Mouse (Mus musculus): ENCODE measurements around the gene Errfi1. TPM values are rescaled to one million over a fixed set of nuclear protein-coding genes. Genes with fewer than 3 reads are reported as not detected.

Errfi1 gene
- total RNA-seq (2018; cell fraction: chromatin; rRNA removed) = 1,000 to 10,000 TPM in 2 of 26 experiments, 100 to 1,000 TPM in 6, 10 to 100 TPM in 9, 1 to 10 TPM in 9; 5.3 to 1,131 (median 35.7) TPM
- 100 to 1,000 TPM in 6 of 26 experiments, 10 to 100 TPM in 8, 1 to 10 TPM in 12; 3.1 to 807 (median 10.7) TPM for total RNA-seq (2018; cell fraction: cytosol; rRNA removed)
- total RNA-seq (2018; cell fraction: nucleus; rRNA removed) = 1,000 to 10,000 TPM in 2 of 26 experiments, 100 to 1,000 TPM in 7, 10 to 100 TPM in 11, 1 to 10 TPM in 6; 4.9 to 1,007 (median 57.5) TPM
- polyA plus RNA-seq (2018) = 4.5 to 7.1 TPM (median 5.5 TPM) in 3 replicates

DNA sequence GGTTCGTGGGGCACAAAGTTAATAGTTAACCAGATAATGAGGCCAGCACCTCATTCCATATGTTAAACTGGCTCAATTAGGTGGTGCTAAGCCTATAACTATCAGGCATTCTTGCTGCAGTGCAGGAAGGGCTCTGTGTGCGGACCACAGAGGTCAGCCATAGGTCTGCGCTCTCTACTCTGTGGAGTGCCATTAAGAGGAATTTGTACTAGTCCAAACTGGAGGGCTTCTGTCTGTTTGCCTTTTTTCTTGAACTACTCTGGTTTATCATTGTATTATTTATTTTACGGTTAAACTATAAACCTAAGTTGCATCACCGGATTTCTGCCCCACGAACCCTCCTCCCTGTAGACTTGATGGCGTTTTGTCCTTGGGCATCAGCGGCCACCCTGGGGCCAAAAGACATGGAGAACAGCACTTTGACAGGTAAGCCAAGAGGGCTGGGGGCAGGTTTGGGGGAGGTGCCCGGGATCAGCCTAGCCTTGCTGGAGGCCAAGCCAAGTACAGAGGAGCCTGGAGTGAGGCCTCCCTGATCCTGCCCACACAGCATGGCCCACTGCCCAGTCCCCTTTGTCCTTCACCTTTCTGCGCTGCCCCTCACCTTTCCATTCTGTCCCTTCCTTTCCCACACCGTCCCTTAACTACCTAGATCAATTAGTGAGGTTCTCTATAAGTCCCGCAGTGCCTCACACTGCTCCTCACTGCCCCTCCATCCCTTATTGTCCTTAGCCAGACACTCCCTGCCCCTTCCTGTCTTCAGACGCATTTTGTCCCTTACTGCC, at the start of gene Errfi1:
Errfi1 (plus strand) TSS at position 240 of the 782 bp plus-strand sequence.
- H3K4me3 ChIP-seq (ENCODE audit: inconsistent target) = no peak within 1 kb of the TSS
- no peaks in the 10 kb centered on the region for H3K36me3 ChIP-seq (ENCODE audit: inconsistent target)
- H3K27ac ChIP-seq = no peak within 1 kb of the TSS
- 91% methylated on average over 13 of the region's 13 CpGs for WGBS (ENCODE audit: missing documents)
- H3K79me2 ChIP-seq (ENCODE audit: inconsistent target) = peaks cover 30% of the 10 kb centered on the region; the same call in 1 of the 2 replicates

DNA sequence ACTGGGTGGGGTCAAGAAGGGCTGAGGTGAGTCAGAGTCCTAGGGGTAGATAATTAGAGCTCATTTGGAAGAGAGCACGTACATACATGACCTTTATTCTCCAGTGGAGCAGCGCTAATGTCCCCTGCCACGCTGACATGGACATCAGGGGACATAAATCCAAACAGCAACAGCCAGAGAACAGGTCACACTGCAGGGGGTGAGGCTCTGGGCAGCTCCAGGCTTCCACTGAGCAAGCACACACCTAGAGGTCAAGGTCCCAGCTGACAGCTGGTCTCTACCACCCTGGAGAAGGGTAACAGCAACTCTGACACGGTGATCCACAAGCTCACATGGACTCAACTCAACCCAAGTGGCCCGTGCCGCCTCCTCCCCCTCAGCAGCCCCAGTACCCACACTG, 49.5 kb upstream of the Errfi1 start:
- no peaks in the 10 kb centered on the region for H3K79me2 ChIP-seq (ENCODE audit: inconsistent target)
- no peak overlapping the region for H3K4me3 ChIP-seq (ENCODE audit: inconsistent target)
- no peak overlapping the region for H3K27ac ChIP-seq
- H3K36me3 ChIP-seq (ENCODE audit: inconsistent target) = no peaks in the 10 kb centered on the region
- 96% methylated on average over 6 of the region's 6 CpGs for WGBS (ENCODE audit: missing documents)

DNA sequence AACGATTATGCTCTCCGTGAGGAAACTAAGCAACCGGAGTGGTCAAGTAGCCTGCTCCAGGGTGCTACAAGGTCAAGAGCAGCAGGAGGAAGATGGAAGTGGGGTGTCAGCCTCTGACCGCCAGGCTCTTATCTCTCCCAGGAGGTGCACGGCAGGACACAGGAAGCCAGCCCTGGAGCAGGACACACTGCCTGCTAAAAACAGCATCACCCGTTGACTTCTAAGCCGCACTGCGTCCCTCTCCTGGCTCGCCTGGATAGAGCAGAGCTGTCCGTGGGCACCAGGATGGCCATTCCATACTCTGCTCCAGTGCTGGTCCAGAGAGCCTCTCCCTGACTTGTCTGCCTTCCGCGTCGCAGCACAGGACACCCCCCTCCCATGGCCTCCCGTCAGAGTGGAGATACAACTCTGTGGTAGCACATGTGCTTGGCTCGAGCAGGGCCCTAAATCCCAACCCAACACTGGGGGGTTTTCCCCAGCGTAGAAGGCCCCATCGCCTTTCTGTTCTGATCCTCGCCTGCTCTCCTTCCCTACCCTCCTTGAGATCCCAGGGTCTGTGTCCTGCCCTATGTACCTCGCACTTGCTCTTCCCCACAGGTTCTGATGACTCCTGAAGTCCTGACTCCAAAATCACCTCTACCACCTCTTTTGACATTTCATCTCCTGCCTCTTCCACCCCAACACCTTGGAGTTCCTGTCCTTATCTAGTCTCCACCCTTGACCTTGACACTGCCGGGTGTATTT, 45.8 kb upstream of the Errfi1 start:
- WGBS (ENCODE audit: missing documents) = 69% methylated on average over 20 of the region's 20 CpGs

DNA sequence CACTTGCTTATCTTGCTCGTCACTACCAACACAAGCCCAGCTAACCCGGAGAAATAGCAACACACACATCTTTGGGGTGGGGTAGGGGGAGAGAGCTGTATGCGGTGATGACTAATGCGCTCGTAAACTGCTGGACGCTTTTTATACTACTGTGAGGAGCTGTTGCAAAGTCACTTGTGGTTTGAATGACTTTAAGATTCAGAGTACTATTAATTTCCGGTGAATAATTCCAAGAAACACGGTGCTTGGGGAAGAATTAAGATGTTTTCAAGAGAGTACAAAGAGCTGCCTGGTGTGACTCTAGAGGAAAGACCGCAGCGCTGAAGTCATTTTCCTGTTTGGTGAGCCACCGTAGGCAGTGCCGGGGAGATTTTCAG, 45.3 kb upstream of the Errfi1 start:
- no peaks in the 10 kb centered on the region for H3K79me2 ChIP-seq (ENCODE audit: inconsistent target)
- 5% methylated on average over 12 of the region's 12 CpGs for WGBS (ENCODE audit: missing documents)
- 0 out of 2 replicates have a peak overlapping the region, but pooled peaks have one; percentile 12 for H3K27ac ChIP-seq
- no peaks in the 10 kb centered on the region for H3K36me3 ChIP-seq (ENCODE audit: inconsistent target)
- no peak overlapping the region for H3K4me3 ChIP-seq (ENCODE audit: inconsistent target)

More for the DNA sequence above, 45.8 kb upstream of the Errfi1 start:
- Histone ChIP-seq H3K27ac (0 out of 2 replicates have a peak overlapping the region, but pooled peaks have one; percentile 12), H3K79me2 (ENCODE audit: inconsistent target) (no peaks in the 10 kb centered on the region), H3K36me3 (ENCODE audit: inconsistent target) (no peaks in the 10 kb centered on the region), H3K4me3 (ENCODE audit: inconsistent target) (no peak overlapping the region)

DNA sequence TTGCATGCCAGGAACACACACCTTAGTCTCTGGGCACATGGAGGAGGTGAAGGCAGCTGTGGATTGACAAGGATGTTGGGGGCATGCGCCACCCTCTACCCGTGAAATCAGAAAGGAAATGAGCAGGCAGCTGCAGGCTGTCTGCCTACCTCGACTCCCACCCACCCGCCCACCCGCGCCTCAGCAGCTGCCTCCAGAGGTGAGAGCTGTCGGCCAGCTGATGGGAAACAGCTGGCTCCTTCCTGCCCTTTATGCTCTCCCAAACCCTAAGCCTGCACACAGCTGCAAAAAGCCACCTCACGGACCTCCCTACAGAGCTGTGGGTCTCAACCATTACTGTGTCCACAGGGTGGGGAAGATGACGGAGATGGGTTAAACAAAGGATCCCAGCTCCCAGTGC, 44.4 kb upstream of the Errfi1 start:
- Histone ChIP-seq H3K4me3 (ENCODE audit: inconsistent target) (no peak overlapping the region), H3K27ac (no peak overlapping the region), H3K79me2 (ENCODE audit: inconsistent target) (no peaks in the 10 kb centered on the region), H3K36me3 (ENCODE audit: inconsistent target) (no peaks in the 10 kb centered on the region)
- 40% methylated on average over 8 of the region's 9 CpGs for WGBS (ENCODE audit: missing documents)

DNA sequence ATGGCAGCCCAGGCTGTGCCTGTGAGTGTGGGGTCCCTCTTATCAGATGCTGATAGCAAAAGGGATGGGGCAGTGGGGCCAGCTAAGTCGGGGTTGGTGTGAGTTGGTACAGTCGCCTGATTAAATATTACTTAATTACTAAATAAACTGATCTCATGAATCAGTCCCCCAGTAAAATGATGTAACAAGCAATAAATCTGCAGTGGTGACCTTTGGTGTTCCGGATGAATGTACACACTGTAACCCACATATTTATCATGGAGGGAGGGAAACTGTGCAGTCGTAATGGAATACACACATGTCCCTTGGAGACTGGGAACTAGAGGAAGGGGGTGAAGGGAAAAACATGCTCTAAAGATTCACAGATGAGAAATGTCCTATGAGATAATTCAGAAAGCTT, 38.6 kb upstream of the Errfi1 start:
- H3K27ac ChIP-seq = no peak overlapping the region
- H3K4me3 ChIP-seq (ENCODE audit: inconsistent target) = no peak overlapping the region
- WGBS (ENCODE audit: missing documents) = 81% methylated on average over 4 of the region's 4 CpGs
- no peaks in the 10 kb centered on the region for H3K79me2 ChIP-seq (ENCODE audit: inconsistent target)
- no peaks in the 10 kb centered on the region for H3K36me3 ChIP-seq (ENCODE audit: inconsistent target)

DNA sequence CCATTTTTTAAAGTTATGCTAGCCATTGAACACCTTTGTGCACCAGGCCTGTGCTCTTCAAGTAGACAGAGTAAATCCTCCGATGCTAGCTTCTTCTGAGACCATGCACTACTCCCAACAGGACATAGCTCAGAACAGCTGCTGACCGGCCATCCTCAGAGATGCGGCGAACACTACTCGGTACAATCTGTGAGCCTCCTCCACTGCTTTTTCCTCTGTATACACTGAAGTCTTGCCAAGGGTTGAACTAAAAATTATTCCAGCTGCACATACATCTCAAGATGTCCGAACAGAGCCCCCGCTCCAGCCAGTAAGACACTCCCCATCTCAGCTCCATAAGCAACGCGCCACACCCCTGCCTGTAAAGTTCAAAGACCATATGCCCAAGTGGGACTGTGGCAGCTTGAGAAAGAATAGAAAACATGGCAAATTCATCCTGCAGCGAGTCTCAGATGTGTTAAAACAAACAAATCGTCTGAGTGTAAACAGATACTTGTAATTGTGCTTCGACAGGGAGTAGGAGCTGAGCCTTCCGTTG, 37.2 kb upstream of the Errfi1 start:
- Histone ChIP-seq H3K4me3 (ENCODE audit: inconsistent target) (no peak overlapping the region), H3K79me2 (ENCODE audit: inconsistent target) (no peaks in the 10 kb centered on the region), H3K27ac (no peak overlapping the region), H3K36me3 (ENCODE audit: inconsistent target) (no peaks in the 10 kb centered on the region)
- 84% methylated on average over 13 of the region's 13 CpGs for WGBS (ENCODE audit: missing documents)

DNA sequence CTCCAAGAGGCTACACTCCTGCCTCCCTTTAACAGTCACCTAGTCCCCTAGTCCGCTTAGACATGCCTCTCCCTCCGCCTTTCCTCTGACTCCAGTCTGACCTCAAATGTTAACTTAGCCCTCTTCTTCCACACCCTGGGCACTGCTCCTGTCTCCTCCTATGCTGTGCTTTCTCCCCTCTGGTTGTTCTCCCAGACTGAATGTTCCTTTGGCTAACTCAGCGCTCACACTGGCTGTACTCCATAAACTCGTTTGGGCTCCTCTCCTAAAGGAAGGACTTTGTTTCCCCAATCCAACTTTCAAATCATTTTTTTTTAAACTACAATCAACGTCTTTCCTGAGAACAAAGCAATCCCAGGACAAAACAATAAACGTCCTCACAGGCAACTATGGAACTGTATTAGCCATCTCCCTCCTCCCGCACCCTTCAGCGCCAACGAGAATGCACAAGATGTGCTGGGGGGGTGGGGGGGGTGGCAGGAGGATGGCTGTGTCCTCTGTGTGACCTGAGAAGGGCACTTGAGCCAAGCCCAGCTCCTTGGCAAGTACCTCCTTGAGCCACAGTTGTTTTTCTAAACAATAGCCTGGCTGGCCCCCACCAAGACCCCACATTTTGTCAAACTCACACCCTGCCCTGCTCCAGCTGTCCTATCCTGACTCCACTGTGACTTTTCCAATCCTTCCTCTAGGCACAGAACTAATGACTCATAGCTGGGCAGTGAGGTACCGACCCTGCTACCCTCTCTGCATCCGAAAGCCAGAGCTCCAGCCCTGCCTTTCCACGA, 34.4 kb upstream of the Errfi1 start:
- no peaks in the 10 kb centered on the region for H3K36me3 ChIP-seq (ENCODE audit: inconsistent target)
- H3K79me2 ChIP-seq (ENCODE audit: inconsistent target) = no peaks in the 10 kb centered on the region
- H3K27ac ChIP-seq = no peak overlapping the region
- WGBS (ENCODE audit: missing documents) = 95% methylated on average over 12 of the region's 12 CpGs
- H3K4me3 ChIP-seq (ENCODE audit: inconsistent target) = no peak overlapping the region

DNA sequence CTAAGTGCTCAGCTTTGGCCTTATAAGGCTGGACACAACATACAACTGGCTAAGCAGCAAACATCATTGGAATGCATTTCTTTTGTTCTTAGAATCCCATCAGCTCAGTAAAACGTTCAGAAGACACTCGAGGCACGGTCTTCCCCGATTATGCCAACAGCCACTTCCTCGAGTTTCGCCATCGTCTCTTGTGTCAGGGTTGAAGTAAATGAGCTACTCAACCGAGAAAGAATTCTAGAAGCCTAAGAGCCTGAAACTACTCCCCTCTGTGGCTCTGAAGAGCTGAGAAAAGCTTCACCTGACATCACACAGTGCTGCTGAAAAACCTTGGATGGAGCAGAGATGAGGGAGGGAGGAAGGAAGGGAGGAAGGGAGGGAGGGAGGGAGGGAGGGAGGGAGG, 32.3 kb upstream of the Errfi1 start:
- Histone ChIP-seq H3K79me2 (ENCODE audit: inconsistent target) (no peaks in the 10 kb centered on the region), H3K36me3 (ENCODE audit: inconsistent target) (no peaks in the 10 kb centered on the region)
- 32% methylated on average over 8 of the region's 8 CpGs for WGBS (ENCODE audit: missing documents)

DNA sequence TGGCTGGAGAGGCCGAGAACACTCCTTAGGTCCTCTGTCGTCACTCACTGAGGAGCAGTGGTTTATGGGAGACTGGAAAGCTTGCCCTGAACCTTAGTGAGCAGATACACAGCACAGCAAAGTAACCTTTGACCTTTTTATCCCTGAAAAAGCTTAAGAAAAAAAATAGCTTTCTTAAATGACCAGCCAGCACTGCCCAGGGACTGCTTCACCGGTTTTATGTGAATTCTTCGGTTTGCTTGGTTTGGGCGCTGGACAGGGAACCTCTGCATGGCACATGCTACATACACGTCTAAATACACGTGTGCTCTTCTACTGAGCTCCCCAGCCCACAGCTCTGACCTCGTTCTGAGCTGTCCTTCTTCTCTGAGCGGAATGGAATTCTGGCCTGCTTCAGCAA, 31.1 kb upstream of the Errfi1 start:
- H3K79me2 ChIP-seq (ENCODE audit: inconsistent target) = no peaks in the 10 kb centered on the region
- 94% methylated on average over 9 of the region's 9 CpGs for WGBS (ENCODE audit: missing documents)
- H3K36me3 ChIP-seq (ENCODE audit: inconsistent target) = no peaks in the 10 kb centered on the region
- no peak overlapping the region for H3K4me3 ChIP-seq (ENCODE audit: inconsistent target)
- H3K27ac ChIP-seq = no peak overlapping the region

More for the DNA sequence above, 32.3 kb upstream of the Errfi1 start:
- Histone ChIP-seq H3K27ac (no peak overlapping the region), H3K4me3 (ENCODE audit: inconsistent target) (no peak overlapping the region)

DNA sequence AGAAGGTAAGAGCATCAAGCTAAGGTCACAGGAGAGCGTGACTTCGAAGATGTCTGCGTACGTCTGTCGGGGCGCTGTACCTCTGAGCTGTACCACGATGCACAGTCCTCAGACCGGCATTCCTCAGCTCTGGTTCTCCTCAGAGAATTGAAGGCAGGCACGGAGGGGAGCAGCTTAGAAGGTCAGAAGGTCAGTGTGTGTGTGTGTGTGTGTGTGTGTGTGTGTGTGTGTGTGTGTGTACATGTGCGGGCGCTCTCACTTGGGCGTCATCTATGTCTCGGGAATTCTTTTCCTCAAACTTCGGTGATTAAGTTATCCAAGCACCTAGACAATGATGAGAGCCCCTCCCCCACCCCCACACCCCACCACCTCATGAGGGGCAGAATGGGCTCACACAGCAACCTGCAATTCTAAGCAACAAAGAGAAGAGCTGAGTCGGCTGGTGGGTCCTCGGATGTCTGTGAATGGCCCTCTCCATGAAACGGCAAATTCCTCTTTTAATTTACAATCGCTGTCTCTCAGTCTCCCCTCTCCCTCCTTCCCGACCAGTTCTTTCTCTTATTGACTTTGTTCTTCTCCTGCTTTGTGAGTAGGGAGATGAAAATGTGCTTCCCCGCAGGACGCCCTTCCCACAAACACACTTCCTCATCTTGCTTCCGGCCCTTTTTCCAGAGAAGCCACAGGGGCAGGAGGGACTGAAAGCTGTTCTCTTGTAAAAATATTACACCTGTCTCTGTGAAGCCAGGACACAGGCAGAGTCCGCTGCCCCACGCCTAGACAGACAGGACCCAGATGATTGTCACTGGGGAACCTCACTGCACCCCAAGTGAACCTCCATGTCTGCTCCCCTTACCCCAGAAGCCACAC, 29.9 kb upstream of the Errfi1 start:
- no peaks in the 10 kb centered on the region for H3K79me2 ChIP-seq (ENCODE audit: inconsistent target)
- WGBS (ENCODE audit: missing documents) = 46% methylated on average over 23 of the region's 24 CpGs
- H3K4me3 ChIP-seq (ENCODE audit: inconsistent target) = no peak overlapping the region
- H3K36me3 ChIP-seq (ENCODE audit: inconsistent target) = no peaks in the 10 kb centered on the region
- H3K27ac ChIP-seq = no peak overlapping the region

DNA sequence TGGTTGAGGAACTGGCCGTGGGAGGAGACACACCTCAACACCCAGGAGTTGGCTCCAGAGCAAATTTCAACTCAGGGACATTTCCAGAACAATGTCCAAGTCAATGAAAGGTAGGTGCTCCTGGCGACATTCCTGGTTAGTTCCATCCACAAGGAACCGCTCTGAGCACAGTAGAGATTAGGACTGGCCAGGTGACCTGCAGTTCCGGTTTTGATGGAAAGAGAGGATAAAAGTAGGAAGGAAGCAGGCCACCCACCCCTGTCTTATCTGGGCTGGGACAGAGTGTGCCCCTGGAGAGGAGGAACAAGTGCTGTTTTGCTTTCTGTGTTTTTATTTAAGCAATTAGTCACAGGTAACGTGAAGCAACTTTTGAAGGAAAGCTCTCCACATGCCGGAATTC, 28.8 kb upstream of the Errfi1 start:
- WGBS (ENCODE audit: missing documents) = 58% methylated on average over 6 of the region's 6 CpGs
- Histone ChIP-seq H3K36me3 (ENCODE audit: inconsistent target) (no peaks in the 10 kb centered on the region), H3K79me2 (ENCODE audit: inconsistent target) (no peaks in the 10 kb centered on the region), H3K4me3 (ENCODE audit: inconsistent target) (no peak overlapping the region), H3K27ac (no peak overlapping the region)

DNA sequence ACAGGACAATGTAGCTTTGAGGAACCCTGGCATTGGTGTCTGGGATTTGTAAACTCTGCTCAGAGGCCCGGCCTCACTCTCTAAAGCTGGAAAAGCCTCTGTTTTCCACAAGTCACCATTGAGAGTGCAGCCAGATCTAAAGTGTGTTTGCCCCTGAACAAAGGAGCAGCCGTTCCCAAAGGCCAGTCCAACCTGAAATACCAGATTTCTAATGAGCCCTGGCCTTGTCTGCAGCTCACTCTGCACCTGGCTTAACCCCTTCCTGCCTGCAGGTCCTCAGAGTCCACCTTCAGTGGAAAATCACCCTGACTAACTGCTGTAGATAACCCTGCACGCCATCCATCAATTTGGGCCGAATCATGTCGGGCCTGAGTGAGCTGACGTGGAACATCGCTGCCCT, 28.2 kb upstream of the Errfi1 start:
- H3K27ac ChIP-seq = no peak overlapping the region
- no peak overlapping the region for H3K4me3 ChIP-seq (ENCODE audit: inconsistent target)
- 94% methylated on average over 7 of the region's 7 CpGs for WGBS (ENCODE audit: missing documents)

More for the DNA sequence above, 28.2 kb upstream of the Errfi1 start:
- H3K79me2 ChIP-seq (ENCODE audit: inconsistent target) = no peaks in the 10 kb centered on the region
- no peaks in the 10 kb centered on the region for H3K36me3 ChIP-seq (ENCODE audit: inconsistent target)
